In the genomic region with DNA sequence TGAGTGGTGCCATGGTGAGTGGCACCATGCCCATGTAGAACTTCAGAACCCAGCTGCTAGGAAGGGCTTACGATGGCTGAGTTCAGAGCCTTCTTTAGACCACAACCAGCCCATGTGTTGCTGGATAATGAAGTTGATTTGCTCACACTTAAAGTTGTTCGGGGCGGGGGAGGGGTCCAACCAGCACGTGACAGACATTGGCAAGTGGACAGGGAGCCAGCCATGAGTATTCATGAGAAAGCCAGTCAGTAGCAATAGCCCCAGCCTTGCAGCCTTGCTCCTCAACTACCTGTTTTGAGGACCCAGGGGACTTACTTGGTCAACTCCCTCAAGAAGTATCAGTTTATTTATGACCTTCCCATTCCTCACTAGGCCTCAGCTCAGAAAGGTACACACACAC, we compare ENCODE assay signal across 1 mouse cellular context.
A peak's percentile ranks its signal among the peaks of the same experiment; 100 is the strongest.
TF ChIP-seq lines count a peak whose summit lies in the region.

No protein-coding gene starts in this region.

TF ChIP-seq in CH12.LX, 34 proteins besides CTCF, POLR2A, EP300 and RAD21 (continued from another document):
- no peak for TF ChIP-seq MAFK (IDR thresholded peaks at IDR 0.05; ENCODE audit: insufficient replicate concordance, low read length)
- 0 out of 2 replicates have a peak, but pooled peaks have one; percentile 16 for TF ChIP-seq BHLHE40 (IDR thresholded peaks at IDR 0.05; ENCODE audit: low read depth, low read length)
